Mouse (Mus musculus): Measurements from ENCODE around the gene Macrod2.

Gene Macrod2

GRCm38 (mm10) chr2:142303098-142303911 lies 1908.2 kb downstream of the Macrod2 start:
- no peak for DNase-seq (ENCODE audit: low read depth in 1 of 2, low spot score in 2 of 2)

GRCm38 (mm10) chr2:142303912-142304182 lies 1908.7 kb downstream of the Macrod2 start:
- no peak for DNase-seq (ENCODE audit: low read depth in 1 of 2, low spot score in 2 of 2)

- DNase-seq (ENCODE audit: low read depth in 1 of 2, low spot score in 2 of 2), result no peak
These were observed 1928.0 kb downstream of the Macrod2 start for GRCm38 (mm10) chr2:142323158-142323557.

- DNase-seq (ENCODE audit: low read depth in 1 of 2, low spot score in 2 of 2), result no peak
These were observed 1931.6 kb downstream of the Macrod2 start for GRCm38 (mm10) chr2:142326737-142327136.

- no peak for DNase-seq (ENCODE audit: low read depth in 1 of 2, low spot score in 2 of 2)
These were observed 1934.7 kb downstream of the Macrod2 start for GRCm38 (mm10) chr2:142329761-142330160.

GRCm38 (mm10) chr2:142334441-142335102 lies 1939.5 kb downstream of the Macrod2 start:
- no peak for DNase-seq (ENCODE audit: low read depth in 1 of 2, low spot score in 2 of 2)

GRCm38 (mm10) chr2:142335103-142335999 lies 1940.2 kb downstream of the Macrod2 start:
- DNase-seq (ENCODE audit: low read depth in 1 of 2, low spot score in 2 of 2), result no peak

- no peak for DNase-seq (ENCODE audit: low read depth in 1 of 2, low spot score in 2 of 2)
These were observed 1948.9 kb downstream of the Macrod2 start for GRCm38 (mm10) chr2:142344021-142344420.

GRCm38 (mm10) chr2:142344758-142345157 lies 1949.6 kb downstream of the Macrod2 start:
- DNase-seq (ENCODE audit: low read depth in 1 of 2, low spot score in 2 of 2), result no peak

- DNase-seq (ENCODE audit: low read depth in 1 of 2, low spot score in 2 of 2), result no peak
These were observed 1954.7 kb downstream of the Macrod2 start for GRCm38 (mm10) chr2:142349805-142350204.

- DNase-seq (ENCODE audit: low read depth in 1 of 2, low spot score in 2 of 2), result no peak
These were observed 1967.8 kb downstream of the Macrod2 start for GRCm38 (mm10) chr2:142362888-142363287.

- no peak for DNase-seq (ENCODE audit: low read depth in 1 of 2, low spot score in 2 of 2)
These were observed 1978.9 kb downstream of the Macrod2 start for GRCm38 (mm10) chr2:142373978-142374377.

- no peak for DNase-seq (ENCODE audit: low read depth in 1 of 2, low spot score in 2 of 2)
These were observed 1985.5 kb downstream of the Macrod2 start for GRCm38 (mm10) chr2:142380563-142380962.

GRCm38 (mm10) chr2:142381081-142381579 lies 1986.0 kb downstream of the Macrod2 start:
- no peak for DNase-seq (ENCODE audit: low read depth in 1 of 2, low spot score in 2 of 2)

GRCm38 (mm10) chr2:142393546-142393945 lies 1998.4 kb downstream of the Macrod2 start:
- no peak for DNase-seq (ENCODE audit: low read depth in 1 of 2, low spot score in 2 of 2)

GRCm38 (mm10) chr2:142399490-142399889 lies 2004.4 kb downstream of the Macrod2 start:
- no peak for DNase-seq (ENCODE audit: low read depth in 1 of 2, low spot score in 2 of 2)

GRCm38 (mm10) chr2:142400781-142401180 lies 2005.7 kb downstream of the Macrod2 start:
- DNase-seq (ENCODE audit: low read depth in 1 of 2, low spot score in 2 of 2), result no peak

- no peak for DNase-seq (ENCODE audit: low read depth in 1 of 2, low spot score in 2 of 2)
These were observed 2006.2 kb downstream of the Macrod2 start for GRCm38 (mm10) chr2:142401359-142401758.

GRCm38 (mm10) chr2:142403394-142403793 lies 2008.3 kb downstream of the Macrod2 start:
- no peak for DNase-seq (ENCODE audit: low read depth in 1 of 2, low spot score in 2 of 2)

- no peak for DNase-seq (ENCODE audit: low read depth in 1 of 2, low spot score in 2 of 2)
These were observed 2009.2 kb downstream of the Macrod2 start for GRCm38 (mm10) chr2:142404321-142404720.

GRCm38 (mm10) chr2:142407341-142407740 lies 2012.2 kb downstream of the Macrod2 start:
- DNase-seq (ENCODE audit: low read depth in 1 of 2, low spot score in 2 of 2), result no peak

All from monocyte, adult 2 months (primary cell).